Mouse (Mus musculus) kidney, embryonic 15.5 days (tissue): ENCODE measurements at regions not wholly inside any gene's neighbourhood (a gene's known extent, or its start where the extent isn't known, plus 50 kb on each side); places are given as distances from the start of the nearest gene placed in this dataset.

Experiments
- ATAC-seq: fragments of 200-750 bp; cut with Nextera tagmentation; replicated peaks from 2 replicates; pipeline ENCODE4 v1.8.0; 2017; ENCODE audit warnings: moderate TSS enrichment; ENCODE audit not compliant: low FRiP score
- H3K27ac ChIP-seq: fragments of 300-500 bp; sonication (generic); 2 replicates; pipeline ENCODE4 v1.5.1; 2015; ENCODE audit warnings: mild to moderate bottlenecking, inconsistent platforms
- H3K27me3 ChIP-seq: fragments of 300-500 bp; sonication (generic); 2 replicates; pipeline ENCODE4 v1.6.1; 2015; ENCODE audit warnings: inconsistent platforms
- H3K36me3 ChIP-seq: fragments of 300-500 bp; sonication (generic); 2 replicates; pipeline ENCODE4 v1.6.1; 2015; ENCODE audit warnings: inconsistent platforms
- H3K4me1 ChIP-seq: fragments of 300-500 bp; sonication (generic); 2 replicates; pipeline ENCODE4 v1.6.1; 2015; ENCODE audit warnings: inconsistent platforms
- H3K4me2 ChIP-seq: fragments of 300-500 bp; sonication (generic); 2 replicates; pipeline ENCODE4 v1.6.1; 2015; ENCODE audit warnings: moderate library complexity, mild to moderate bottlenecking, inconsistent platforms
- H3K4me3 ChIP-seq: fragments of 300-500 bp; sonication (generic); replicated peaks from 2 replicates; pipeline ENCODE4 v1.5.1; 2015; ENCODE audit warnings: mild to moderate bottlenecking, inconsistent platforms
- H3K9ac ChIP-seq: fragments of 300-500 bp; sonication (generic); 2 replicates; pipeline ENCODE4 v1.6.1; 2015; ENCODE audit warnings: mild to moderate bottlenecking, inconsistent platforms
- H3K9me3 ChIP-seq: fragments of 300-500 bp; sonication (generic); replicated peaks from 2 replicates; pipeline ENCODE4 v1.6.1; 2016; ENCODE audit warnings: inconsistent platforms
- WGBS: fragments of 180-500 bp; shearing (Covaris S2); methylation state at CpG from one replicate; pipeline ENCODE4 v1.1.7; 2015; ENCODE audit warnings: mixed read lengths; 5-methylcytosine and 5-hydroxymethylcytosine counted together

GRCm38 (mm10) chr10:37319746-37320430, 181.2 kb upstream of the Marcks start:
- no peak overlapping the region for H3K9ac ChIP-seq
- H3K4me1 ChIP-seq: no peaks in the 10 kb centered on the region
- ATAC-seq: no peak
- no peaks in the 10 kb centered on the region for H3K9me3 ChIP-seq
- H3K4me3 ChIP-seq: no peak overlapping the region
- H3K4me2 ChIP-seq: no peak overlapping the region
- H3K27me3 ChIP-seq: no peaks in the 10 kb centered on the region
- H3K27ac ChIP-seq: no peak overlapping the region
- no peaks in the 10 kb centered on the region for H3K36me3 ChIP-seq
- WGBS: 92% methylated on average over 8 of the region's 8 CpGs

GRCm38 (mm10) chr10:37316701-37317100, 178.0 kb upstream of the Marcks start:
- Histone ChIP-seq H3K36me3 (no peaks in the 10 kb centered on the region), H3K4me2 (no peak overlapping the region), H3K4me1 (no peaks in the 10 kb centered on the region), H3K9me3 (no peaks in the 10 kb centered on the region), H3K27ac (no peak overlapping the region), H3K4me3 (no peak overlapping the region), H3K27me3 (no peaks in the 10 kb centered on the region), H3K9ac (no peak overlapping the region)
- ATAC-seq: no peak
- WGBS: 93% methylated on average over 3 of the region's 3 CpGs

- Histone ChIP-seq H3K36me3 (no peaks in the 10 kb centered on the region), H3K27me3 (no peaks in the 10 kb centered on the region), H3K4me3 (no peak overlapping the region), H3K9ac (no peak overlapping the region), H3K4me2 (no peak overlapping the region), H3K4me1 (no peaks in the 10 kb centered on the region), H3K9me3 (no peaks in the 10 kb centered on the region), H3K27ac (no peak overlapping the region)
- 80% methylated on average over 1 of the region's 1 CpGs for WGBS
- no peak for ATAC-seq
These were observed 177.1 kb upstream of the Marcks start for GRCm38 (mm10) chr10:37315804-37316203.

- WGBS: 82% methylated on average over 5 of the region's 5 CpGs
- no peak overlapping the region for H3K4me3 ChIP-seq
These were observed 176.2 kb upstream of the Marcks start for GRCm38 (mm10) chr10:37314746-37315430.

DNA sequence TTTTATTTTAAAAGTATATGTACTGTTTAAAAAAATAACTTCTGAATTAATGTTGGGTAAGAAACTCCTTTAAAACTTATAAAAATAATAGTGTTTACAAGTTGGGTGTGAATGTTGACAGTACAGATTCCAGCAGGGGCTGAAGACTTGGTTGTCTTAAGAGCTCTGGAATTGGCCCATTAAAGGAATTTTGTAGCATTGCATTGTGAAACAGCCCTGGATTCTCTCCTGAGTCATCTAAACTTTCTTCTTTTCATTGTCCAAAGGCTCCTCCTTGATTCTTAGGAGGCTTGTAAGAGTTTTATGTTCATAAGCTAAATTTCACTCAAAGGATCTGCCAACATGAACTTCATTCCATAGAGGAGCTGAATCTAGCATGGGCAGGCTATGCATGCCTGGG, 174.7 kb upstream of the Marcks start:
- no peaks in the 10 kb centered on the region for H3K36me3 ChIP-seq
- ATAC-seq: no peak
- H3K4me2 ChIP-seq: no peak overlapping the region
- H3K27me3 ChIP-seq: no peaks in the 10 kb centered on the region
- no peaks in the 10 kb centered on the region for H3K9me3 ChIP-seq
- H3K9ac ChIP-seq: no peak overlapping the region
- H3K27ac ChIP-seq: no peak overlapping the region
- no peak overlapping the region for H3K4me3 ChIP-seq
- no peaks in the 10 kb centered on the region for H3K4me1 ChIP-seq

More at GRCm38 (mm10) chr10:37314746-37315430, 176.2 kb upstream of the Marcks start:
- Histone ChIP-seq H3K9me3 (no peaks in the 10 kb centered on the region), H3K4me2 (no peak overlapping the region), H3K27me3 (no peaks in the 10 kb centered on the region), H3K36me3 (no peaks in the 10 kb centered on the region), H3K27ac (no peak overlapping the region), H3K9ac (no peak overlapping the region), H3K4me1 (no peaks in the 10 kb centered on the region)
- no peak for ATAC-seq

DNA sequence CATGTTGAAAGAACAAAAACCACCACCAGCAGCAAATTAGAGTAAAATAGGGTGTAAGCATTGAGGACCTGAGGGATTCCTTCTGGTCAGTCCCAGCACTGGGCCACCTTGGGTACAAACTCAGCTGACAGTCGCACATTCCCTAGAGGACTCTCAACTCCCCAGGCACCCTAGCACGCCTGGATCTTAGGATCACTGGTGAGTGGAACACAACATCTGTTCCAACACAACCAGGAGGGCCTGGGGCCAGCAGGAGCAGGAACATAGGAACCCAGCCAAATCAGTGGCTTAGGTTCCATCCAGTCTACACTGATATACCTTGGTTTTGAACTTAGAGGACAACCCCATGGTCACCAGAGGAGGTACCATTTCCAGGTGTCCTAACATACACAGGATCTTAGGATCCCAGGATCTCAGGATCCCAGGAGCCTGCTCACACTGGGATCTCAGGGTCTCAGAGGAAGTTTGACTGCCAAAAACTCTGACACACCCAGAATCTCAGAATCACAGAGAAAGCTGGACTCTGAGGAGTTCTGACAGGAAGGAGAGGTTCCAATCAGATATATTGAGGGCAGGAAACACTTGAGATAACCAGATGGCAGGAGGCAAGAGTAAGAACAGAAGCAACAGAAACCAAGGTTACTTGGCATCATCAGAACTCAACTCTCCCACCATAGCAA, 171.7 kb upstream of the Marcks start:
- no peaks in the 10 kb centered on the region for H3K36me3 ChIP-seq
- no peak overlapping the region for H3K9ac ChIP-seq
- no peak overlapping the region for H3K27ac ChIP-seq
- H3K27me3 ChIP-seq: no peaks in the 10 kb centered on the region
- no peak overlapping the region for H3K4me2 ChIP-seq
- no peaks in the 10 kb centered on the region for H3K4me1 ChIP-seq
- WGBS: 89% methylated on average over 2 of the region's 2 CpGs
- no peak overlapping the region for H3K4me3 ChIP-seq
- H3K9me3 ChIP-seq: no peaks in the 10 kb centered on the region
- ATAC-seq: no peak

GRCm38 (mm10) chr10:37304656-37305055, 165.9 kb upstream of the Marcks start:
- Histone ChIP-seq H3K4me3 (no peak overlapping the region), H3K4me1 (no peaks in the 10 kb centered on the region)
- ATAC-seq: no peak

DNA sequence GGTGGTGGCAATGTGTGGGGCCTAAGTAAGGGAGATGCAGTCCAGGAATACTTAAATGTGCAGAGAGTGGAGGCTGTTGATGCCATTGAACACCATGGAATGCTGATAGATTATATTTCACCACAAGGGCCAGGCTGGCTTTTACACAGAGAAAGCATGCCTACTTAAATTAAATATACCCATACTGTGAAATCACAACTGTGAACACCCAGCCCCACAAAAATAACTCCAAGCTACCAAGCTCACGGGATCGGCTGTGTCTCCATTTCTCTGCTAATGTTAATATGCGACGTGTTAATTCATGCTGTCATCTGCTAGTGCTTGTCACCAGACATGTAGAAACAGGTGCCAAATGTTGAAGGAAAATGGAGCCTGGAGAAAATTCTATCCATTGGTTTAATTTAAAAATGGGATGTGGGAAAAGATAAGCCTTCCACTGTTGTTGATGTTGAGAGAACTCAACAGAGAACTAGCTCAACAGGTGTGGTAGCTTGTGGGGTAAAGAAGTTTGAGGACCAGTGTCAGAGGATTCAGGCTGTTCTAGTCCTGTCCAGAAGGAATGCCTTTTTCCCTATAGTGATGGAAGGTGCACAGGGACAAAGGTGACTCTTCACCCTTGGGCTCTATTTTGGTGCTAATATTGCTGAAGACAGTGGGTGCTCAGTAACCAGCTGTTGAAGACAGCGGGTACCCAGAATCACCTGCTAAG, 161.6 kb upstream of the Marcks start:
- no peak overlapping the region for H3K4me2 ChIP-seq
- H3K9ac ChIP-seq: no peak overlapping the region
- no peaks in the 10 kb centered on the region for H3K4me1 ChIP-seq
- H3K9me3 ChIP-seq: no peaks in the 10 kb centered on the region
- WGBS: 85% methylated on average over 5 of the region's 5 CpGs
- H3K27ac ChIP-seq: no peak overlapping the region
- H3K4me3 ChIP-seq: no peak overlapping the region
- H3K36me3 ChIP-seq: no peaks in the 10 kb centered on the region
- no peak for ATAC-seq
- H3K27me3 ChIP-seq: no peaks in the 10 kb centered on the region

More at GRCm38 (mm10) chr10:37304656-37305055, 165.9 kb upstream of the Marcks start:
- H3K27ac ChIP-seq: no peak overlapping the region
- no peak overlapping the region for H3K4me2 ChIP-seq
- H3K9ac ChIP-seq: no peak overlapping the region
- H3K27me3 ChIP-seq: no peaks in the 10 kb centered on the region
- 57% methylated on average over 2 of the region's 2 CpGs for WGBS
- no peaks in the 10 kb centered on the region for H3K9me3 ChIP-seq
- no peaks in the 10 kb centered on the region for H3K36me3 ChIP-seq

DNA sequence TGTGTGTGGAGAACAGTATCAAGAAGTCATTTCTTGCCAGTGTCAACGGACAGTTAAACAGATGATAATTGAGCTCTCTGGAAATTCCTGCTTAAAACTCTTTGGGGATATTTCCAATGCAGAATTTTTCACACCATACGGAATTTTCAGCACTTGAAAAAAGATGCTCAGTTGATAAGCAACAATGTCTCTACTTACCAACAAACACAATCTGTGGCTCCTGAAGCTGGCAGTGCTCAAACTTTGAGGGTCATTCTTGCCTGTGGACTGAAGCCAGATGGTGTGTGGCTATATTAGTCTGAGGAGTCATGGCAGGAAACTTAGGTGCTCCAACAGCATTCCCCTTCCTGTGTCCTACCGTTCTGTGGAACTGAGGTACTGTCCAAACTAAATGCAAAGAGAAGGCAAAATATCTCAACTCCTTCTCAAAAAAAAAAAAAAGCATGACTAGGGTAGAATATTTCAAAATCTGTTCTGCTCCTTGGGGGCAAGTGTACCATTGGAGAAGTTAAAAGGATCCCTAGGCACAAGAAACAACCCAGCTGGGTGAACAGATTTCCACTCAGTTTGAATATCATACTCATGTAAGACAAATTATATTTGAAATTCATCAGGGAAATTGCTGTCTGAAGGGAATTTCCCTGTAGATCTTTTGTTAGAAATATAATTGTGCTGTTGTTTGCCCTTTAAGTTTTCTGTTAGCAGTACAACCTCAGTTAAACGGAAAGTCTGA, 160.1 kb upstream of the Marcks start:
- WGBS: 81% methylated on average over 4 of the region's 4 CpGs
- no peak for ATAC-seq
- no peak overlapping the region for H3K4me3 ChIP-seq

DNA sequence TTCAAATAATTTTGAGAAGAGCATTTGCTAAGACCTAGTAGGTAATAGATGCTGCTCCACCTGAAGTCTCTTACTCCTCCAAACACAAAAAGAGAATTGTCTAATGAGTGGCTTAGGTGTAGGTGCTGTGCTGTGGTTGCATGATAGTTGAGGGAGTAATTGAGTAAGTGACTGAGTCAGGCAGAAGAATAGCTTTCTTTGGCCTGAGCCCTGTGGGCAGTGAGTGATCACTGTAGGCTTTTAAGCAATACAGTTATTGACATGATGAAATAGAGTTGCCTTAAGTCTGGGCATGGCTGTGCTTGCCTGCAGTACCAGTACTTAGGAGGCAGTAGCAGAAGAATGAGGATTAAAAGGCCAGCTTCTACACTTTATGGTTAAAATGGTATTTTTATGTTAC, 155.5 kb upstream of the Marcks start:
- H3K4me1 ChIP-seq: no peaks in the 10 kb centered on the region
- H3K27me3 ChIP-seq: no peaks in the 10 kb centered on the region
- H3K36me3 ChIP-seq: no peaks in the 10 kb centered on the region
- no peak overlapping the region for H3K4me3 ChIP-seq
- H3K4me2 ChIP-seq: no peak overlapping the region
- H3K9ac ChIP-seq: no peak overlapping the region
- no peak for ATAC-seq
- no peak overlapping the region for H3K27ac ChIP-seq
- H3K9me3 ChIP-seq: no peaks in the 10 kb centered on the region

More for the DNA sequence above, 160.1 kb upstream of the Marcks start:
- Histone ChIP-seq H3K9ac (no peak overlapping the region), H3K9me3 (no peaks in the 10 kb centered on the region), H3K36me3 (no peaks in the 10 kb centered on the region), H3K4me2 (no peak overlapping the region), H3K27ac (no peak overlapping the region), H3K4me1 (no peaks in the 10 kb centered on the region), H3K27me3 (no peaks in the 10 kb centered on the region)

DNA sequence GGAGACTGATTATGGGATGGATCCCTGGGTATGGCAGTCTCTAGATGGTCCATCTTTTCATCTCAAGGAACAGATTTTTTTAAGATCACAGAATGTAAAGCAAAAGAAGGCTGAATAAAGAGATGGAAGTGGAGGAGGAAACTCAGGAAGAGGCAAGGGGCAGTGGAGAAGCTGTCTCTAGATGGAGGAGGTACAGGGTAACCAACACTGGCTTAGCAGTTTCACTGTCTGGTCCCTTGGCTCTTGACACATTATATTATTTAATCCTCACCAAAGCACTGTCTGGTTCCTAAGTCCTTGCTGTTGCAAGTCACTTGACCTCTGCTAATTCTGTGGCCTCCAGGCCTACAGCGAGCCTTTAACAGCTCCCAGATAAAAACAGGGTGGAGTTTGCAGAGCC, 154.6 kb upstream of the Marcks start:
- Histone ChIP-seq H3K9ac (no peak overlapping the region), H3K36me3 (no peaks in the 10 kb centered on the region), H3K9me3 (no peaks in the 10 kb centered on the region), H3K4me3 (no peak overlapping the region), H3K4me1 (no peaks in the 10 kb centered on the region), H3K27me3 (no peaks in the 10 kb centered on the region), H3K27ac (no peak overlapping the region), H3K4me2 (no peak overlapping the region)
- no peak for ATAC-seq
- WGBS: 60% methylated on average over 1 of the region's 1 CpGs
